Mouse (Mus musculus) embryonic fibroblast, embryonic 13.5 days (primary cell): ENCODE measurements around the gene Dlx6.

ENCODE experiments used
- CTCF ChIP-seq: IDR thresholded peaks from 2 replicates; pipeline ENCODE4 v1.5.1; 2011; ENCODE audit warnings: mild to moderate bottlenecking, control low read depth, low read length, moderate library complexity, borderline replicate concordance; ENCODE audit not compliant: insufficient read depth
- POLR2A ChIP-seq: IDR thresholded peaks from 2 replicates; pipeline ENCODE4 v1.6.1; 2011; ENCODE audit warnings: low read depth, mild to moderate bottlenecking, control low read depth, low read length, moderate library complexity

GRCm38 (mm10) chr6:6848541-6848940 is 14.6 kb upstream of the Dlx6 start:
- TF ChIP-seq CTCF (no peak), POLR2A (no peak)
